Mouse (Mus musculus): Measurements from ENCODE around the gene Rpl9-ps1.

The Rpl9-ps1 gene

DNA sequence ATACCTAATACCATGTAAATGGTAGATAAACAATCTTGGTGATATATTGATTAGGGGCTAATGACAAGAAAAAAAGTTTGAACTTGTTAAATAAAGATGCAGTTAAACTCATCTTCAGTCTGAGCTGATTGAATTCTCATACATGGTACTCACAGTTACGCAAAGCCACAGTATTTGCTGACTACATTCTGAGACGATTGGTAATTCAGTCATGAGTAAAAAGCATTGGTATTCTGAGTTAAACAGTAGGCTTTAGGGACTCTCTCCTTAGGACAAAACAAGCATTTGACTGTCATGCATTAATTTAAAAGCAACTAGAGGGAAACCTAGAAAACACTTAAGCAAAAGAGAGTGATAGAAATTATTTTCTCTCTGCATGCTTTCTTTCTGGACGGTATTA lies 21.8 kb downstream of the Rpl9-ps1 start:
- no peak for DNase-seq (ENCODE audit: low read depth, low spot score)

DNA sequence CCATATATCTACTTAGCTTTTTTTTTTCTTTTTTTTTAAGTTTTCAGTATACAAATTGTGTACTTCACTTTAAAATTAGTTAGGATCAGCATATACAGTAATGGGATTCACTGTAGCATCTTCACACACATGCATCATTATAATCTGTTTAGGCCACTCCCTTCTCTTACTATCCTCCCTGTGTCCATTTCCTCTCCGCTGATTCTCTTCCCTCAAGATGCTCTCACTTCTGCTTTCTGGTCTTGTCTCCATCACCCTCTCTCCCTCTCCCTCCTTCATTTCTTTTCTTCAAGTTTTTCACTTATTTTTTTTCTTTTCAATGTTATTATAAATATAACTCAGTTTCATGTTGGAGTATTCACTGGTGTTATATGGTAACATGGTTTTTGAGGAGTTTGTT lies 26.4 kb downstream of the Rpl9-ps1 start:
- DNase-seq (ENCODE audit: low read depth, low spot score), result no peak

DNA sequence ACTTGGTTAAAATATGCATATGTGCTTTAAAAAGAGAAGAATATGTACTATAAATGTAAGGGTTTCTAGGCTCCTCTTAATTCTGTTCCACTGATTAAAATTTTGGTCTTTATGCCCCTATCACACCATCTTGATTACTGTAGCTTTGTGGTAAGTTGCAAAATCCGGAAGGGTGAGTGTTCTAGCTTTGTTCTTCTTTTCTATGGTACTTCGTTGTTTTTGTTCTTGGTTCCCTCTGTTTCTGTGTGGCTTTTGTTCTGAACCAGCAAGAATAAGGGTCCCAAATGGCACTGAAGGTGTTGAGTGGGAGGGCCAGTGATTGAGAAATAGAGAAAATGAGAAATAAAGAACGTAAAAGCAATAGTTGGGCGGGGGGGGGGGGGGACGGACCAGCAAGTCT lies 27.2 kb downstream of the Rpl9-ps1 start:
- DNase-seq (ENCODE audit: low read depth, low spot score), result no peak

DNA sequence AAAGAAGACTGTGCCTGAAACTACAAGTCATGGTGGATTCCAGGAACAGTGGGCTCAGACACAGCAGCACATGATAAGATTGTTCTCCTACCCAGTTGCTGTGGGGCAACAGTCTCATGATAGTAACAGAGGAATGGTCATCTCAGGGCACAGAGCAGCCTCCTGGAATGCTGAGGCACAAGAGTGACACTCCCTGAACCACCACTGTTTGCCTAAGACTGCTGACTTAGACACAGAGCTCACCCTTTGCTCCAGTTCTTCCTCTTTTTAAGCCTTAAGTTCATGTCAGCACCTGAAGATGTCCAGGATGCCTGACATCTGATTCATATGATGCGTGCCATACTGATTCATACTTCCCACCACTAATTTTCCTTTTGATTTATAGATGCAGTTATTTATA lies 28.8 kb downstream of the Rpl9-ps1 start:
- DNase-seq (ENCODE audit: low read depth, low spot score), result no peak

DNA sequence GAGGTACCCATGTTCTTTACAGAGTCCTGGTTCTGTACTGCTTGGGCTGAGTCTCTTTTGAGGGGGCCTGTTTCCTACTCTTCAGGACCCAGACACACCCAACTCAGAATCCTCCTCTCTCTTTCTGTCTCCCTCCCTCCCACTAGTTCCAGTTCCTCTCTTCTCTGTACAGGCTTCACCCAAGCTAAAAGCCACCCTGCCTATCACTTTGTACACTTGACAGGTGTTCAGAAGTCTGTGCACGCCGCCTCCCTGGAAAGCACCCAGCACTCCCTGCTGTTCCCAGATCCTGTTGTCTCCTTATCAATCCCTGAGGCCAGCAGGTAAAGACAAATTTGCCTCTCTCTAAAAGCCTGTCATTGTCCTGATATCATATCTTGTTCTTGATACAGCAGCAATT lies 34.5 kb downstream of the Rpl9-ps1 start:
- DNase-seq (ENCODE audit: low read depth, low spot score), result no peak

DNA sequence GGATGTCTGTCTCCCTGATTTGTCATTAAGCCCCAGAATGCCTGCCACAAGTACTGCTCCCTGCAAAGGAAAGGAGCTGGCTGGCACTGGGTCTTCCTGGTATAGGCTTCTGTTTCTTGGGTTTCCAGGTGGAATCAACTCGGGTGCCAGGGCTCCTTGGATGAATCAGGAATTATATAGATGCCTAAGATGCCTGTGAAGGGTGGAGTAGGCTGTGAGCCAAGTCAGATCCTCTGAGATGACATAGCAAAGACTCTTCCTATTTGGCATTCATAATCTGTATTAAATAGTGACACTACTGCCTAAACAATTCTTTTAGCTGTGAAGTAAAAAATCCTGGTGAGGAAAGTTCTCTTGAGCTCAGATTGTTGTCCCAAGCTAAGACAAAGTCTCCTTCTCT lies 39.0 kb downstream of the Rpl9-ps1 start:
- DNase-seq (ENCODE audit: low read depth, low spot score), result no peak

DNA sequence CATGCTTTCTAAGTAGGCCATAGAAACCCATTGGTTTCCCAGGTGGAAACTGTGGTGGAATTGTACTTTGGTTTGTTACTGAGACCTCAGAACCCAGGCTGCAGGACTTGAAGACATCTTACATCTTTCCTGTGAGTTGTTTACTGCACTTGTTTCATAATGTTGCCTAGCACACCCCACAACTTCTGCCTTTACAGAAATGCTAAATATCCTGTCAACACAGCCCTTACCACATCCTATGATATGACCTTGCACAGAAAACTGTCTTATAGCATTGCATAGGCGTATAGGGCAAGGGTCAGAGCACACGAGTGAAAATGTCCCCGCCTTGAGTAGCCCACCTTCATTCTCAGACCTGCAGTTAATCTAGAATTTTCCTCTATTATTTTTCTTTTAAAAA lies 39.9 kb downstream of the Rpl9-ps1 start:
- DNase-seq (ENCODE audit: low read depth, low spot score), result no peak

DNA sequence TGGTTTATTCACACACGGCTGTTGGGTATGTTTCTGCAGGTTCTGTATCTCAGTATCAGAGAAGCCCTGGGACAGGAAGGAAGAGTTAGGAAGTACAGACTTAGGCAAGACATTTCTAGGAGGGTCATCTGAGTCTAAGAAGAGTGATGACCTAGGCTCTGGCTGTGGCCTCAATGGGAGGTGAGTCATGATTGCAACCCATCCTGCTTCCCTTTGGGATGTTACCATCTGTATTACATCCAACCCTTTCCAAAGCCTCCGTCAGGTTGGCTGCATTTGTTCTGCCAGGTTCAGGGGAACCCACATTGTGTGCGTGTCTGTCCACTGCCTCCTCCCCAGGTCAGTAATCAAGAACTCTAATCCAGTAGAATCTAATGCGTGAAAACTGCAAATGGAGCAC lies 40.7 kb downstream of the Rpl9-ps1 start:
- no peak for DNase-seq (ENCODE audit: low read depth, low spot score)

DNA sequence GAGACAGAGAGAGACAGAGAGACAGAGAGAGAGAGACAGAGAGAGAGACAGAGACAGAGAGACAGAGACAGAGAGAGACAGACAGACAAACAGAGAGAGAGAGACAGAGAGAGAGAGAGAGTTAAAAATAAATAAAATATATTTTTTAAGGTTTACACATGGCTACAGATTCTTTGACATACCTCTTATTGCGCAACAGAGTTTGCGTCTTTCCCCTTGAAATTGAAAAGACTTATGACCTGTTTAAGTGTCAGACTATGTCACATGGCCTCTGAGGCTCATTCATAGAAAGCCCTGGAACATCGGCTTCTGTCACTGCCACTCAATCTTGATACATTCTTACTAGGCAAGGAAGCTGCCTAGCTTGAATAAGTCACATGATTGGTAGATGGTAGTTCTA lies 42.0 kb downstream of the Rpl9-ps1 start:
- DNase-seq (ENCODE audit: low read depth, low spot score), result no peak

DNA sequence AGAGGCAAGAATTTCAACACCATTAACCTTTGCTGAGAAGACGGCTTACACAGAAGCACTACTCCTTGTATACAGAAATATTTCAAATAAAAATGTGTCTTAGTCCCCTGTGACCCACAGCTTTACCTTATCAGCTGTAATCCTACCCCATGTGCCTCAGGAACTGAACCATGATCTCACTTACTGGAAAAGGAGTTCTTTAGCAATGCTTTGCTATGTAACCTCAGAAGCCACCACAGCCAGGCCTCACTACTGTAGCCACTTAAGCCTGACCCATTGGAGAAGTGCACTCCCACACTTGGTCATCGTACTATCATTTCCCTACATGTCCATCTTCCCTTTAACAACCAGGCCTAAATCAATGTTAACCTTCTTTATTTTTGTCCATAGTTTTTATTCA lies 44.8 kb downstream of the Rpl9-ps1 start:
- no peak for DNase-seq (ENCODE audit: low read depth, low spot score)

DNA sequence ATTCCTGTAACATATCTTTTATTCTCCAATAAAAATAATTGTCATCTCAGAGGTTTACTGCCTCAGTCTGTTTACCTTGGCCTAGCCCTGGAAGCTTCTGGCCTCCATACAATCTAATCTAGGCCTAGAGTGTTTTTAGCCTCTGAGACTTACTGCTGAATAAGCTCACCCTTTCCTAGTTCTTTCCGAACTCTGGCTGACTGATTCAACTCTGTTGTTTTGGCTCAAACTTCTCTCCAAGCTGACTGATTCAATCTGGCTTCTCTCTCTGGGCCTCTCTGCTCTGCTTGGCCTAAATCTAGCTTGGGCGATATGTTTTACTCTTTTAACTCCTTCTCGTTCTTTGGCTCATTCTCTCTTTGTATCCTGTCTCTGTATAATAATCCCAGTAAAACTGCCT lies 46.4 kb downstream of the Rpl9-ps1 start:
- DNase-seq (ENCODE audit: low read depth, low spot score), result no peak

DNA sequence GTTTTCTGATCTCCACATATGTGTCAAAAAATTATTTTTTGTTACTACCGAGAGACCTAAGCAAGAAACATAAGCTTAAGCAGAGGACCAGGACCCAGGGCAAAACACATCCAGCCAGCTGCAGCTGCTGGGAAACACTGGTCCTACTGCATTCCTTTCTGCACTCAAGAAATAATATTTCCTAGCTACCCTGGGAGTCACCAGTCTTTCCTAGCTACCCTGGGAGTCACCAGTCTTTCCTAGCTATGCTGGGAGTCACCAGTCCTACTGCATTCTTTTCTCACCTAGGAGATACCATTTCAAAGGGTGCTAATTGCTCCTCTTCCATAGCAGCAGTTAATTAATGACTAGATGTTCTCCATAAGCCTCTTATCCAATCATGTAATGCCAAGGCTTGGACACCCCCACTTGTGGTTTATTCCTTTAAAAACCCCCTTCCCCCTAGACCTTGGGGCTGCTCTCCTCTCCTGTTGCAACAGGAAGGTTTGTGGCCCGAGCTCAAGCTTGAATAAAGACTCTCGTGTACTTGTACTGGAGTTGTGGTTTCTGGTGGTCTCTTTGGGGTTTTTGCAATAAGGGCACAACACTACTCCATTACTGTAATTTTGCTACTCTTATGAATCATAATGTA lies 47.1 kb downstream of the Rpl9-ps1 start:
- DNase-seq (ENCODE audit: low read depth, low spot score), result no peak

DNA sequence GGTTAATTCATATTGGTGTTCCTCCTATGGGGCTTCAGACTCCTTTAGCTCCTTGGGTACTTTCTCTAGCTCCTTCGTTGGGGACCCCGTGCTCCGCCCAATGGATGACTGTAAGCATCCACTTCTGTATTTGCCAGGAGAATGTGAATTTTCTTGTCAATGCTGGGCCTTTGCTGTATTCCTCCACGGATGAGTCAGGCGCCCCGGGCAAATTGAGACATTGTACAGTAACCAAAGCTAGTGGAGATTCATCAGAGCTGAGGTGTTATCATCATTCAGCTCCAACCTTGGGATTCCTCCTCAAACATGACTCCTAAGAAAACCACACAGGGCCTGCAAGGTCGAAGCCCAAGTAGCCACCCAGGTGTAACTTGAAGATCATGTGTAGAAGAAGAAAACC lies 47.6 kb downstream of the Rpl9-ps1 start:
- DNase-seq (ENCODE audit: low read depth, low spot score), result no peak

DNA sequence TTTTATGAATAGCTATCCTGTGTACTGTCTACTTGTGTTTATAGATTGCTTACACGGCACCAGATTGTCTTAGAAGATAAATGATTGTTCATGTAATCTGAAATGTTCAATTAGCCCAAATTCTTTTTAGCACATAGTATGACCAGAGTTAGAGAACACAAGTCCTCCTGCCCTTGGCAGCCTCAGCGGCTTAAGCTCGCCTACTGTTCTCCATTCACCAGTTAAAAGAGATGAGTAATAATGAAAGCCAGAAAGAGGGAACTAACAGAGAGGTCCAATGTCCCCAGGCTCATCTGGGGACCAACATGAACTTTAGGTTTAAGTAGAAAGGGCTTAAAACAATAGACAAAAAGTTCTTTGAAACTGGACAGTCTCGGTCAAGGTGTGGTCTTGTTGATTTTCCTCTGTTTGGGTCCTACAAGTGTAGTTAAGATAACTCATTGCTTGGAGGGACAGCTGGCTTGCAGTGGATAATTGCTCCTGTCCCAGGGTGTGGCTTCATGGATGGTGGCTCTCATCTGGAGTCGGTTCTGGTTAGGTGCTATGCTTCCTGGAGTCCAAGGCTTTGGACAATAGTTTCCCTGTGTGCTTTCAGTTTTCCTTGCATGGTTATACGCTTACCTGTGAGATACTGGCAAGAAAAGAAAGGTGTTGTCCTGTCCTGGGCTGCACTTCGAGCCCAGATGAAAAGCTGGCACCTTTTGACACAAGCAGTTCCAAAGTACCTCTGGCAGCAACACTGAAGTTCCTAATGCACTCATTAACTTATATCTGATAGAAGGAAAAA lies 49.6 kb downstream of the Rpl9-ps1 start:
- DNase-seq (ENCODE audit: low read depth, low spot score), result no peak

All from embryo, embryonic 11.5 days (tissue).